Mouse (Mus musculus) T-helper 1 cell (primary cell): ENCODE results near the gene Gm10642.

Source experiments
- in situ Hi-C: fragments of 300-600 bp; cut with MboI, MseI; formaldehyde crosslinking; loops from one replicate; pipeline ENCODE4 v1.15.1; 2025; ENCODE audit warnings: high pct_unique_total_duplicates

The Gm10642 gene

DNA sequence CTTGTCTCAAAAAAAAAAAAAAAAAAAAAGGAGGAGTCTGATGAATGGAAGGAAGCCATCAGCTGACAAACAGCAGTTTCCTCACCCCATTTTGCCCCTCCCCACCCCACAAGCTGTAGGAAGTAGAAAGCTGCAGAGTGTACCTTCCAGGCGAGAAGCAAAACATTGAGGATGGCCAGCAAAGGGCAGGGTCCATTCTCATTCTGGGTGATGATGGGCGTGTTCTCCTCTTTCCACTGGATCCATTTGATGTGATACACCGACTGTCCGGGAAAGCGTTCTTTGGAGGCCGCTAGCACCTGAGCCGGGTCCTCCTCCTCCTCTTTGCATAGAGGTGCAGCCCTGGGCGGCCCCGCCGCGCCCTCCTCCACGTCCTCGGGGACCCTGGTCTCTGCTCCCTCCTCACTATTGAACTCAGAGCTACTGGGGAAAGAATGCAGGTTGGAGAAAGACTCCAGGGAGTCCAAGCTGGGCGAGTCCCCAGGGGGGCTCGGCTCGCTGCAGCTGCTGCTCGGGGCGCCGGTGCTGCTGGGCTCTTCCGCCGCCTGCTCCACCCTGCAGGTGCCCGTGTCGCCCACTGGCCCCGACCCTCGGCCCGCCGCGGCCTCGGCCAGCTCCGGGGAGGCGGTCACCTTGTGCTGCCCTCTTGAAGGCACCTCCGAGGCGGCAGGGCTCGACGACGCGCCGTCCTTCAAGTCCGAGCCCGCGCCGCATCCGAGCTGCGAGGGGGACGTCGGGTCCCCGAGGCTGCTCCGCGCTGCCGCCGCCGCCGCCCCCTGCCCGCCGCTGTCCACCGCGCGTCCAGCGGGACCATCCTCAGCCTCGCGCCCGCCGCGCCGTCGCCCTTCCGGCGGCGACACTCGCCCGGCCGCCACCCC lies at the start of gene Gm10642:
Gene Gm10642 (plus strand): TSS at position 122 of the 878 bp plus-strand sequence.
- in situ Hi-C loops: no loop called here

DNA sequence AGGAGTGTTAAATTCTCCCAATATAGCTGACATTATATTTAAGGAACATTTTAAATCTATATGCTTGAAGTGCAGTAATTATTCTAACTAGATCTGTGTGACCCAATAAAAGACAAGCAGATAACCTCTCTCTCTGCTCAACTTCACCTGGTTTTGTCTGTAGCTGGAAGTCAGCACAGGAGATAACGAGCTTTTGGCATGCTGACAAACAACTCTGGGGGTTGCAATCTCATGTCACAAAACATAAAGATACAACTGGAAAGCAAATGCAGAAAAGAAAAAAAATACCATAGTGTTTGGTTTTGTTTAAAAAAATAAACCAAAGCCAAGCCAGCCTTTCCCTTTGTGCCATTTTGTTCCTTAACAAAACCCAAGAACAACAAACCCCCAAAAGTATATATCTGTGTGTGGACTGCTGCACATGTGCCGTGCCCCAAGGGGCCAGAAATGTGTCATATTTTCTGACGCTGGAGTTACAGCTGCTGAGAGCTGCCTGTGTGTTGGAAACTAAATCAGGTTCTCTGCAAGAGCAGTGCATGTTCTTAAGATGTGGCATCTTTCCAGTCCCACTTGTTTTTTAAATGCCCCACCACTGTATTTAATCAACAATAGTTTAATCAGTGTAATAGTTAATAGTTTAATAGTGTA lies 44.9 kb upstream of the Gm10642 start:
- in situ Hi-C loops: no loop called here

DNA sequence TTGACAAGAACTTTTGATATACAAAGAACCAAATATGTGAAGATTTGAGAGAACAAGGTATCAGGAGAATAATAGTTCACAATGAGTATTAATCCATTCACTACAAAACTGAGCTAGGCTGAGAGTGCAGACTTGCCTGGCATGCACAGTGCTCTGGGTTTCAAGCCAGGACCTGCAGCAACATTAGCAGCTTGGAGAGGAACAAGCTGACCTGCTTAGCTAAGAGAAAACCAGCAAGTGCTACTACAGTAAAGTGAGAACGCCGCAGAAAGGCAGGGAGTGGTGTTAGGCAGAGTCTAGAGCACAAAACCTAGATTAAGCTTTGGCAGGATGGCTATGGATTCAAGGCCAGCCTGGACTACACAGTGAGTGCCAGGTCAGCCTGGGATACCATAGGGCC lies 26.3 kb upstream of the Gm10642 start:
- in situ Hi-C loops: no loop called here

DNA sequence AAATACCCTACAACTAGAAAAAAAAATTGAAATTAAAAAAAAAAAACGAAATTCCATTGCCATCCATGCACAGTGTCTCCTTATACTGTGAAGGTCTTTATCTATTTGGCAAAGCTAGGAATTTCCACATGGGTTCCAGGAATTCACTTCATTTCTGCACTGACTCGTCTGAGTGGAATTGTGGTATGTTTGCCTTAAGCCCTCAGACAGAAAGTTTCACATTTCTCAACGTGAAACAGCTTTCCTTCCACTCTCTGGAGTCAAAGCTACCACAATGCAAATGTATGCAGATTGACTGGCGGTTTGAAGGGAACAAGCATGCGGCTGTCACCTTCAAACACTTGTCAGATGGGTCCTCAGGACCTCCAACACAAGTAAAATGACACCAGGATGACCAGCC lies 24.4 kb upstream of the Gm10642 start:
- in situ Hi-C loops: no loop called here

DNA sequence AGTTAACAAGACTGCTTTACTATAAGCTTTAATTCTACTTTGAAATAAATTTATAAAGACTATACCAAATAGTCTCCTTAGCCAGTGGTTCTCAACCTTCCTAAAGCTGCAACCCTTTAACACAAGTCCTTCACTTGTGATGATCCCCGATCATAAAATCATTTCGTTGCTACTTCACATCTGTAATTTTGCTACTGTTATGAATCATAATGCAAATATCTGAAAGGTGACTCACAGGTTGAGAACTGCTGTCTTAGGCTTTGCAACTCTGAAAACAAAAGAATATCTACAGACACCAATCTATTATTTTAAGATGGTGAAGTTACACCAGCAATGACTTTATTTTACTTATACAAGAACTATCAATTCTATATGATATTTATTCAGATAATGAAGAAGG lies 19.3 kb upstream of the Gm10642 start:
- in situ Hi-C loops: no loop called here

DNA sequence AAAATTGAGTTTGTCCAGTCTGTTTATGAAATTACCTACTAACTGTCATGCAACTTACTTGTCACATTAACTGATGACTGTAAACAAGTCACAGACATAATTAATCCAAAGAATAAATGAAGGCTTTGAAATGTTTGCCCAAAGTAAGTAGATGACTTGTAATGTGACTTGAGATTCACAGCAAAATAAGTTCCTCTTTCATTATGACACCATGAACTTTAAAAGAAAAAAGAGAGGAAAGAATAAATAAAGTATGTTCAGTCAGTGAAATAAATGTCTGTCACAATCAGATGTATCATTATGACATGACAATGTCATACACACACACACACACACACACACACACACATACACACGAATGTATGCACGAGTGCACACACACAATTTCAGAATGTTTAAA lies 5.8 kb upstream of the Gm10642 start:
- in situ Hi-C loops: no loop called here

DNA sequence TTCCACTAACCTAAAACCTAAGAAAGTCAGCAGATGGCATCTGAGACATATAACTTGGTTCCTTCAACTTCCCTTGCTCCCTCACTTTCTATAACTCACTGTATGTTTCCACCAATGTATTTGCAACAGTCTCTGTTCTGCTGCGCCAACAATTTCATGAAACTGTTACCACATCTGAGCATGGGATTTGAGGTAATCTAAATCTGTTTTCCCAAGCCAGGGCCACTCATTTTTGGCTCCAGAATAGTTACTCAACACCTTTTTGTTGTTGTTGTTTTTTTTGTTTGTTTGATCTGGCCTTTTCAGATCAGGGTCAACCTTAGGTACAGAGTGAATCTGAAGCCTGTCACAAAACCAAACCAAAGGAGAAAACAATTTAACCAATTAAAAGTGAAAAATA lies 5.1 kb upstream of the Gm10642 start:
- in situ Hi-C loops: no loop called here

DNA sequence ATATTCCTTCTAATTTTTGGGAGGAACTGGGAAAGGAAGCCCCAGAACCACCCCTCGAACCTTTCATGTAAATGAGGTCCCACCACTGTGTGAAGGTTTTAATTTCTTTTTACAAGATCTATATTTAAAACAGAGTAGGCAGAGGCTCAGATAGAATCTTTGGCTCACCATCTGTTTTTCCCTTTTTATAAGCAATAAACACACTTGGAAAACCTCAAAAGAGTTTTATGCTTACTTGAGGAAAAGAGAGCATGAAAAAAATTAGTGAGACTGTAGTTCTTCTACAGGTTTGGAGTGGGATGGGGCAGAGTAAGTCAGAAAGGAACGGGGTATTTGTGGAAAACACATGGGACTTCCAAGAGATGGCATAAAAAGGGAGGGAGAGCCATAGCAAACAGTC lies 3.8 kb upstream of the Gm10642 start:
- in situ Hi-C loops: no loop called here

DNA sequence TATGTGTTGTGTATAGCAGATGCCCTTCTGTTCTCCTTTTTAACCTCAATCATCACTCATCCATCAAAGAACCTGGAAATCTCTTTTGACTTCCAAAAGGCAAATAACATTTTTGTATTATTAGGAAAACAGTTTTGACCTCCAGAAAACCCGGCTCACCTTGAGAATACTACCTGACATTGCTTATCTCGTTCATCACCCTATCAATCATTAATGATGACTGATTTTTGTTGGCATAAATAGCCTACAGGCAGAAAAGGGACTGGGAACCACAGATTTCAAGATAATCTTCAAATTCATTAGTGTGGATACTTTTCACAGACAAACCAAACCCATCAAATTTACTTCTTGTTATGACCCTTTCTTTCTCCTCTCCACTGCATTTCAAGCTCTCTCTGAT lies 2.2 kb upstream of the Gm10642 start:
- in situ Hi-C loops: no loop called here

DNA sequence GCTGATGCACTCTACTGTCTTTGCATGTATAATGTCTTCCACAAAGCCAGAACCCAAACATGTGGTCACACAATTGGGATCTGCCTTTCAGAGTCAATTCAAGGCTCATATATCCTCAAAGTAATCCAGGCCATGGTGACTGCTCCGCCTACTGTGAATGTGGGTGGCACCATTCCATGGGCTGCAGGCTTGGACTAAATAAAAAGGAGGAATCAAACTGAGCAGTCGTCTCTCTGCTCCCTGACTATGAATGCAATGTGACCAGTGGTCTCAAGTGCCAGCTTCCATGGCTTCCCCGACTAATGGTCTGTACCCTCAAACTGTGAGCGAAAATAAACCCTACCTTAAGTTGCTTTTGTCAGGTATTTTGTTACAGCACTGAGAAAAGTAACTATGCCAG lies 1.6 kb upstream of the Gm10642 start:
- in situ Hi-C loops: no loop called here

DNA sequence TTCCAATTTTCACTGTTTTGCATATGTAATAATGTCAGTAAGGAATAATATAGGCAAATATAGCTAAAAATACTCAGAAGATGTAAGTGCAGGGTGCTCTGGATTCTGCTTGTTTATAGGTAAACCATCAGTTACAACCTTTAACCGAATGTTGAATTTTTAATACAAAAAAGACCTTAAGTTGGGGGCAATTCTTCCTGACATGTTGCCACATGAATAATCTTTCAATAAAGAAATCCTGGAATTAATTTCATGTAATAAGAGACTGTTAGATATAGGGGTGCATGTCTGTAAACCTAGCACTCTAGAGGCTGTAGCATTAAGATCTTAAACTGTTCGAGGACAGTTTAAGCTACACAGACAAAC lies 304 bp upstream of the Gm10642 start:
- in situ Hi-C loops: no loop called here

DNA sequence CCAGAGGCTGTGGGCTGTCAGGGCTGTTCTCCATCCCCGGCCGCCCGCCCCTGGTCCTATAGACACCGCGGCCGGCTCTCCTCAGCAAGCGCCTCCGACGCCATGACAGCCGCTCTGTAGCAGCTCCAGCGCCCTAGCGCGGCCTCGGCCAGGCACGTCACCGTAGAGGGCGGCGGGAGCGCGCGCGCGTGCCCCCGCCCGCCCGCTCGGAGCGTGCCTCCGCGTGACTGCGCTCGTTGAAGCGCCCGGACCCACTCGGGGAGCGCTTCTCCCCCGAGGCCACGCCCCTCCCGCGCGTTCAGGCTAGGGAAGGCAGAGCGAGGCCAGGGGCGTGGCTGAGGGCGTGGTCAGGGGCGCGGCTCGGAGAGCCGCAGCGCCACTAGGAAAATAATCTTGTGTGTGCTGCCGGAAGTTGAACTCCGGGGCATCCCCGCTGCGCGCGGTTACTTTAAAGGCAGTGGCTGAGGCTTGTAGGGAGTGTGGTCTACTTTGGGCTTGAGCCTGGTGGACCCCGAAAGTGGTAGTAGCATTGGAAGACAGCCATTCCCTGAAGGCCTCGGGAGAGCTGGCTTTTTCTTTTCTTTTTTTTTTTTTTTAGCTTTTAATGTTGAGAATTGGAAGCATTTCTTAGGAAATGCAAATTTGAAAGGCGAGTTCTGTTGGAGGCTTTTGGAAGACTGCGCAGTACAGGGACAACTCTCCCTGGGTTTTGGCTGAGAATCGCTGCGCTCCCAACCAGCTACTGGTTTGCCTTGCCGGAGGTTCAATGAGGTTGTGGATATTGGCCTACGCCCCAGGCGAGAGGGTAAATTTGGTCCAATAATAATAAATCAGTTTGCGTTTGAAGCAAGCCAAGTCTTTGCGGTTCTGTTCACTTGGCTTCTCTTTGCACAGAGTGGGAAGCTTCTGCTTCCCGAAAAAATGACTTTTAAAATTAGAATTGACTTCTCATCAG lies 1.2 kb downstream of the Gm10642 start, which contains the start of gene Mindy2:
Gene Mindy2 (minus strand): TSS at position 162 of the 955 bp plus-strand sequence.
- in situ Hi-C loops: no loop called here

DNA sequence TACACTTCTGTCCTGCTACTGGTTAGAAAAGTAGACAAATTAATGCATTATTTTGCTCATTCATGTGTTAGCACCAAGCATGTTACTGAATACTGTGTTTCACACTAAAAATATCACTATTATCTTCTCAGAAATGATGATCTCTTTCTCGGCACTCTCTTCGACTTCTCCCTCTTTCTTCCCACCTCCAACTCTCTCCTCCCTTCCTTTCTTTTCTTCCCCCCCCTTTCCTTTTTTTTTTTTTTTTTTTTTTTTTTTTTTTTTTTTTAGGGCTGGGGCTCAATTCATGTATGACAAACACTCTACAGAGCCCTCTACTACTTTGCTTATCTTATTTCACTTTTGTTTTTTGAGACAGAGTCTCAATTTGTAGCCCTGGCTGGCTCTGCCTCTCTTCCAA lies 2.2 kb downstream of the Gm10642 start:
- in situ Hi-C loops: no loop called here

DNA sequence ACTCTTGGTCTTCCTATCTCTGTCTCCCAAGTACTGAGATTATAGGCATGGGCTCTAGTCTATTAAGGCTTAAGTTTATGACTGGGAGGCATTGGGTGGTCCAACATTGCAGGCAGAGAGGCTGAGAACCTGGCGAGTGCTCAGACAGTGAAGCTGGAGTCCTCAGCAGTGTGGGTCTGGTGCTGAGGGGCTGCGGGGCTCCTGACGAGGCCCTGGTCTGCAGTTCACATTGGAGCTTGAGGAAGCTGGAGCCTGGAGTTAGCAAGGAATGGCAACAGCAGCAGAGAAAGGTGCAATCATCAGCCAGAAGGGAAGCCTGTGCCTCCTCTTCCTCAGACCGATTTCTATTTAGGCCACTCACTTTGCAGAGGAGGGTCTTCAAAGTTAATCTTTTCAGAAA lies 8.8 kb downstream of the Gm10642 start:
- in situ Hi-C loops: loop anchor here (5.0 to 10.0 kb wide), 3 partner anchors 90 to 407 kb away; no protein-coding TSS in a partner anchor

DNA sequence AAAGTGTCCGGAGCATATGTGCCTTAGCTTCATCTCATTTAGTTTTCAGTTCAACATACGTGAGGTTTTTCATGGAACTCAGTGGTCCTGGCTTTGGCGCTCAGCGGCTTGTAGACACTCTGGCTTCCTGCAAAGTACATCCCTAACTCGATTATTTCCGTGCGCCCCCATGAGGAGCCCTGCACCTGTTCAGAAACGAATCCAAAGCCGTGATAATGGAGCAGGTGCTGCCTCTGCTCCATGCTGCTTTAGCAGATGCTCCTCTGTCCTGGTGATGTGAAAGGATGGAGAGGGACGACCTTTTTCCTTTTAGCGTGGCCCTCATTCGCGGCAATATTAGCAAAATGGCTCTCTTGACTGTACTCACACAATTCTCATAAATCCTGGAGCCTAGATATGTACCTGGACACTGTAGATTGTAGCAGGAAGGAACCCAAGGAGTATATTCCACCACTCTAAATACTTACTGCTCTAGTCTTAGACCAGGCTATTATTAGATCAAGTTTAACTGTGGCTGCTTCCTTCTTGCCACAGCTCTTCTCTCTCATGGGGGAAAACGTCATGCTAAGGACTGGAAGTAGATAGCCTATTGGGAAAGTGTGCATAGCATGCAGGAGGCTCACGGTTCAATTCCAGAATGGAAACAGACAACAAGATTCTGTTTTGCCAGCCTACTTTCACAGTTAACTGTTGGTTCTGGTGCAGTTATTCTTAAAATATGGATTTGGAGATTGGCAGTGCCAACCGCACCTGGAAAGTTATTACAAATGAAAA lies 9.5 kb downstream of the Gm10642 start:
- in situ Hi-C loops: loop anchor here (10.0 kb wide), 2 partner anchors 89 to 259 kb away; no protein-coding TSS in a partner anchor

DNA sequence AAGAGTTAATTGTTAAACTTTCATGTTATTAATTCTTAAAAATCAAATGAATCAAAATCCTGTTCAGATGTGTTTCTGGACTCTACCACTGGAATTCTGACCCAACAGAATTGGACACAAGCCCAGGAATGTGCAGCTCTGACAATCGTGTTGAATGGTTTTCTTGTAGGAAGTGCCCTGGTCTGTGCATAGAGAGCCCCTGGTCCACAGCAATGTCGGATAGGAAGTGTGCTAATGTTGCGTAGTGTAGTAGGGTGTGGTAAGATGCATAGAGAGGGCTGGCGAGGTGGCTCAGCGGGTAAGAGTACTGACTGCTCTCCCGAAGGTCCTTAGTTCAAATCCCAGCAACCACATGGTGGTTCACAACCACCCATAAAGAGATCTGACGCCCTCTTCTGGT lies 10.8 kb downstream of the Gm10642 start:
- in situ Hi-C loops: loop anchor here (10.0 kb wide), 2 partner anchors 88 to 258 kb away; no protein-coding TSS in a partner anchor

DNA sequence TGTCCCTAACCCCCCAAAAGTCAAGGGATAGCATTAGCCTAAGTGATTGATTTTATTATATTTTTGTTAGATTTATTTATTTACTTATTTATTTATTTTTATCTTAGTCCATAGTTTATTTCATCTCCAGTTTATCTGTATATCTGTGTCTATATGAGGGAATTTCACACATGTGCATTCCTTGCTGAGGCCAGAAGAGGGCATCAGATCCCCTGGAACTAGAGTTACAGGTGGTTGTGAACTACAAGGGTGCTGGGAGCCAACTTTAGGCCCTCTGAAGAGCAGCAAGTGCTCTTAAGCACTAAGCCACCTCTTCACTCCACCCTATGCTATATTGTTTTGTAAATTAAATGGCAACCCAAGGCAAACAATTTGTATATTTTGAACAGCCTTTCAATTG lies 12.0 kb downstream of the Gm10642 start:
- in situ Hi-C loops: loop anchor here (10.0 kb wide), 2 partner anchors 87 to 257 kb away; no protein-coding TSS in a partner anchor

DNA sequence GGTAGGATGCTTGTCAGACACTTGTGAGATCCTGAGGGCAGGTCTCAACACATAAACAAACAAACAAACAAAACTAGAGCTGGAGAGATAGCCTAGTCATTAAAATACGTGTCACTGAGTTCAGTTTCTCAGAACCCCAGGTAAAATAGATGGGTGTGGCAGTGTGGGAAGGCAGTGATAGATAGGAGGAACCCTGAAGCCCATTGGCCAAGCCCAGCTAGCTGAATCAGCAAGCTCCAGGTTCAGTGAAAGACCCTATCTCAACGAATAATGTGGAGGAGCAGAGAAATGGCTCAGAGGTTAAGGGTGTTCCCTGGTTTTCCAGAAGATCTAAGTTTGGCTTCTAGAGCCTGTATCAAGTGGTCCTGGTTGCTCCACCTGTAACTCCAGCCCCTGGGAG lies 13.1 kb downstream of the Gm10642 start:
- in situ Hi-C loops: loop anchor here (10.0 kb wide), 2 partner anchors 86 to 256 kb away; no protein-coding TSS in a partner anchor

DNA sequence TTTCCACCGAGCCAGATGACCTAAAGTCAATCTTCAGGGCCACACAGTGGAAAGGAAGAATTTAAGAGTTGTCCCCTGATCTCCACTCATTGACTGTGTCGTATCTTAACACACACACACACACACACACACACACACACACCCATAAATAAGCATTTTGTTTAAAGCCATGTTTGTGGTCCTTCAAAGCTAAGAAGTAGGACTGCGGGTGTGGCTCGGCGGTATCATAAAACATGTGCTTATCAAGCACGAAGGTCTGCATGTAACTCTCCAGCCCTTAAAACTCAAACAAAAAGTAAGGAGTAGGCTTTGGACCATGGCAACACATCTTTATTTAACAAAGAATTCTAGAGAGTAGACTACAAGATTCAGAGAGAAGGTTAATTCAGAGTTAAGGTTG lies 14.3 kb downstream of the Gm10642 start:
- in situ Hi-C loops: no loop called here

DNA sequence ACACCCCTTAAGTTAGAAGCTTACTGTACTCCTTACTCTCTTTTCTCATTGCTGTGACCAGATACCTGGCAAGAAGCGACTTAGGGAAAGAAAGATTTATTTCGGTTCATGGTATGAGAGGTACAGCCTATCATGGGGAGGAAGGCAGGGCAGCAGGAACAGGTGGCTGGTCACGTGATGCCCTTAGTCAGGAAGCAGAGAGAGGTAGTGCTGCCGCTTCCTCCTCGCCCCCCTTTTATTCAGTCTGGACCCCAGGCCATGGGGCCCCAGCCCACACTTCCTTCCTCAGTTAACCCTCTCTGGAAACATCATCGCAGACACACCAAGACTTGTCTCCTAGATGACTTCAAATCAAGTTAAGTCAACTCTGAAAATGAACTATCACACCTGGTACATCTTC lies 15.2 kb downstream of the Gm10642 start:
- in situ Hi-C loops: no loop called here
